Mouse (Mus musculus): Measurements from ENCODE around the gene Rcl1.
A peak's percentile ranks its signal among the peaks of the same experiment; 100 is the strongest.

Gene Rcl1

GRCm38 (mm10) chr19:29100874-29101542, at the start of gene Rcl1:
Rcl1 (plus strand) TSS chr19:29101375.
- peak; percentile 97 for DNase-seq

- no peak for DNase-seq
Measured at GRCm38 (mm10) chr19:29052786-29053185, 48.4 kb upstream of the Rcl1 start.

DNA sequence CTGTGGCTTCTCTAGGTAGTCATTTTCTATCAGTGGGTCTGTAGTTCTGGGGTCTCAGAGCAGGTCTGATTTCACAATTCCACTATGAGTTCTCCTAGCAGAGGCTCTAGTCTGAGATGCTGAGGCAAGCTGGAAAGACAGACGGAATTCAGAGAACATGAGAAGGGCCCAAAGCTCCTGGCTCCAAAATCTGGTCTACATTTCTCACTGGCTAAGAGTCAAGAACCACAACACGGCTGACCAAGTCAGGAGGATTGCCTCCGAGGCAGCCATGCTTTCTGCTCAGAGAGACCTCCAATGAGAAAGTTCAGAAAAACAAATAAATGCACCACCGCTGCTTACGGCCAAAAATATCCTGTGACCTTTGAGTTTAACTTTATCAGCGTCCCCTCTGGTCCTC, 46.6 kb upstream of the Rcl1 start:
- no peak for DNase-seq

DNA sequence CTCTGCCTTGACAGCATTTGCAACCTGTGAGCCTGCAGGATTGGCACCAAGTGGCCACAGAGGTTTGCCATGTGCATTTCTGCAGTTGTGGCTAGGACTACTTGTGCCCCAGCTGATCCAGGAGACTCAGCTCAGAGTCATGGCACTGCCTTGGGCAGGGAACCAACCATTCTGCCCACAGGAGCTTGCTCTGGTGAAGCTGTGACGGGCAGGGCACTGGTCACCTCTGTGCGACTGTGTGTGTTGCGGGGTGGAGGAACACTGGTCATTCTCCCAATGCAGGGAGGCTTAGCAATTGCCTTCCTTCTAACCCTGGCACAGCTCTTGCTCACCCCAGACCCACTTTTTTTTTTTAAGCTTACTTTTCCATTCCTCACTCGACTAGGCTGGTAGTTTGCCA, 45.7 kb upstream of the Rcl1 start:
- no peak for DNase-seq

DNA sequence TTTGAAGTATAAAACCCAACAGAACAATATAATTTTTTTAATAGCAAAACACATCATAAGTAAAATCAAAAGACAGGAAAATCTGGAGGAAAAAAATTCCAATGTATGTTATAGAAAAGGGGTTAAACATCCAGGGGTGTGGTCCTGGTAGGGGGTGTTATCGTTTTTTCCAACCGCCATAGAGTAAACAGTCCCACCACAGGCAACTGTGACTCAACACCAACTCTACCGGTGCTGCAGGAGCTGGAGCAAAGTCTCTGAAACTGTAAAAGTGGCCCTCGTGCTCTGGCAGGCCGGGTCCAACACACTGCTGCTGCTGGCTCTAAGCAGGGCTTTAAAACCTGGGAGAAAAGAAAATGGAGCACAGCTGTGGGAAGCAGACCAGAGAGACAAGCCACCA, 42.4 kb upstream of the Rcl1 start:
- no peak for DNase-seq

DNA sequence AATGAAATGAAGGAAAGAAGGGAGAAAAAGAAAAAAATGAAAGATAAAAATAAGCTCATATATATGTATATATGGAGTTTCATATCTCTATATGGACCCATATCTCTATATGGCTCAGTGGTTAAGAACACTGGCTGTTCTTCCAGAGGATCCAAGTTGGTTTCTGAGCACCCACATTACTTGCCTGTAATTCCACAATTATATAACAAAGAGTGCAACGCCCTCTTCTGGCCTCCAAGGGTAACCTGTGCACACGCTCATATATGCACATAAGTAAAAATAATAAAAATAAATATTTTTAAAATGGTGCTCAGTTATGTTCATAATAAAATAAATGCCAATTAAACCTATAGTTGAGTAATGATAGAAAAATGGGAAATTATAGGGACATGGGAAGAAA, 41.5 kb upstream of the Rcl1 start:
- no peak for DNase-seq

DNA sequence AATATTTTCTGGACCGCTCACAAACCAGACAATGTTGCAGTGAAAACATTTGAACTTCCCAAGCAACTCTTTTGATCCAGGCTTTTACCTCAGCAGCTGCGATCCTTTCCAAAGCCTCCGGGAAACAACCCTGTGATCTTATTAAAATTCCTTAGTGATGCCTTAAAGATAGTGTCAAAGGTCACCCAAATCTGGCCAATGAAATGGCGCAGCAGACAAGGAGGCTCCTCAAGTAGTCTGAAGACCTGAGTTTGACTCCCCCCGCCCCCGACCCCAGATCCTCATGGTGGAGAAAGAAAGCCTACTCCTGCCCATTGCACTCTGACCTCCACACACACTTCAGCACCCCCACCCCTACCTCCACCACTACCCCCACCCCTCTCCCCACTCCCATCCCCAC, 40.9 kb upstream of the Rcl1 start:
- no peak for DNase-seq

DNA sequence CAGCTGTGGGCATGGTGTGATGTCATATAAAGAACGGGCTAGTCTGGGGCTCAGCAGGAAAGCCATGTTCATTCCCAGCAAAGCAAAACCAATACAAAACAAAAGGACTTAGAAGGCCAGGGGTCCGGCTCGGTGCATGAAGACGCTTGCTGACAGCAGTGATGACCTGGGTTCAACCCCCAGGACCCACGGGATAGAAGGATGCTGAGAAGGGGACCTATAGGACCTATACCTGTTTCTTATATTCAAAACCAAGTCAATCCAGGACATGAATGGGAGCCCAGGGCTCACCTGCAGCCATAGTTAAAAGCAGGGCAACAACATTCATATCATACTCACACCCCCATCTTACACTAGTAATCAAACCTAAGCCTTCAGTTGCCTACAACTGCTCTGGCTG, 38.2 kb upstream of the Rcl1 start:
- DNase-seq = no peak

GRCm38 (mm10) chr19:29063577-29064363, 37.4 kb upstream of the Rcl1 start:
- DNase-seq = peak; percentile 89

DNA sequence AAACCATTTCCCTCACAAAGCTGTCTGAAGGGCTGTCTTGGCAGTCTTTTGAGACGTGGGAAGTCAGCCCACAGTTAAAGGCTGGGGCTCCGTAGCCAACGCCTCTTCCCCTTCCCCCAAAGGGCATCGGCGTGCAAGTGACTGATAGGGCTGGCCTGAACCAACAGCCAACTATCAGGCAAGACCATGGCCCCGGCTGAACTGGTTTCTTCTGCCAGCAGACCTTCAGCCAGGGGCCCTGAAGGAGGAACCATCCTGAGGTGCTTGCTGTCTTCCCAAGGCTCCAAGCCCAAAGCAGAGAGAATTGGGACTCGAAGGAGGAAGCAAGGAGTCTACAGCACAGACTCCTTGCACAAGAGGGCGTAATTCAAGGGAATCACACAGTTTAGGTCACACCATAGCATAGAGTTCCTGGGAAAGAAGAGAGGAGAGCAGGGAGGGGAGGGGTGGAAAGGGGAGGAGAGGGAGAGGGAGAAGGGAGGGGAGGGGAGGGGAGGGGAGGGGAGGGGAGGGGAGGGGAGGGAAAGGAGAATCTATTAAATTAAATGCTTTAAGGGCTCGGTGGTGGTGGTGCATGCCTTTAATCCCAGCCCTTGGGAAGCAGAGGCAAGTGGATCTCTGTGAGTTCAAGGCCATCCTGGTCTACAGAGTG, 36.6 kb upstream of the Rcl1 start:
- no peak for DNase-seq

GRCm38 (mm10) chr19:29066981-29067471, 34.1 kb upstream of the Rcl1 start:
- DNase-seq = peak; percentile 89

- DNase-seq = no peak
Measured at GRCm38 (mm10) chr19:29069195-29069594, 32.0 kb upstream of the Rcl1 start.

DNA sequence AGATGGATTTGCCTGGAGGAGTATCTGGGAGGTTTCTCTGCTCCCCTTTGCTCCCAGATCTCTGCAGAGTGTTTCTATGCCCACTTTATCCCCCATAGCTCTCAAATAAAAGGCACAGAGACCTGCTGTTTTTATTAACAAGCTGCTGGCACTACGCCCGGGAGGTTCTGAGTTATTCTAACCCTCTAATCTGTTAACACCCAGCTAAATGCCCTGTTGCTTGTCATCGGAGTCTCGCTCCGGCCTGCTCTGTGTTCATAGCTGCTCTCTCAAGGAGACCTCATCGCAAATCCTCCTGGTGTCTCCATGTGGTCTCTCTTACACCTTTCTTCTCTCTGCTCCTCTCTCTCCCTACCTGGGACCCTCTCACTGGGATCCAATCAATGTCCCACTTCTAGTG, 26.4 kb upstream of the Rcl1 start:
- DNase-seq = no peak

DNA sequence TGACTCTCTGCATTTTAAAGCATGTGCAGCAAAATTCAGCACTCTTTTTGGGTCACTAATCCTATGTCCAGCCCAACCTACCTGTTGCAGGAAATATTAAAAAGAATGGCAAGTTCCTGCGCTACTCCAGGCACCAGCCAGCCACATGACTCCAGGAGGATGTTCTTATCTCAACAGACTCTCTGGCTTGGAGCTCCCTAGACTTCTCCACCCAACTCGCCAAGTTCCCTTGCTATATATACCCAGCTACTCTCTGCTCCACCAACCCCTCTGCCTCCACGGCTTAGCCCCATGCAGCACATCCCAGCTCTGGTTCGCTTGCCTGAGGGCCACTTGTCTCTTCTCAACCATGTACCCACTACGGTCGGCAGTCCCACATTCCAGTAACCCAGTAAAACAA, 12.5 kb upstream of the Rcl1 start:
- no peak for DNase-seq

- no peak for DNase-seq
Measured at GRCm38 (mm10) chr19:29092194-29092593, 9.0 kb upstream of the Rcl1 start.

GRCm38 (mm10) chr19:29099106-29099505, 2.1 kb upstream of the Rcl1 start:
- DNase-seq = no peak

DNA sequence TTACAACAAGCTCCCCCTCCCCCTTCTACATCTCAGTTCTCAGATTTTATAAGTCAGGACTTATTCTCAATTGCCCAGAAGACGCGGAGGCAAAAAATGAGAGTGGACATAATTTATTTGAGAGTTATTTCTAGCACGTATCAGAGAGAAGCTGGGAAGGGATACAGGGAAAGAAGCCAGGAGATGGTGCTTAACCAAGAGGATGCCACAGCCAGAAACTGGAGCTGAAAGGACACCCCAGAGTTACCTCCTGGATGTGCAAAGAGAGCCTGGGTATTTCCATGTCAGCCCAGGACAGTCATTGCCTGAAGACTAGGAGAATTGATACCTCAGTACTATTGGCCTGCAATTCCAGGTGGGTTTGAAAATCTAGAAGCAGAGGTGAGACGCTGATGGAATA, 1.6 kb upstream of the Rcl1 start:
- DNase-seq = no peak

GRCm38 (mm10) chr19:29100261-29100660, 914 bp upstream of the Rcl1 start:
- DNase-seq = no peak

DNA sequence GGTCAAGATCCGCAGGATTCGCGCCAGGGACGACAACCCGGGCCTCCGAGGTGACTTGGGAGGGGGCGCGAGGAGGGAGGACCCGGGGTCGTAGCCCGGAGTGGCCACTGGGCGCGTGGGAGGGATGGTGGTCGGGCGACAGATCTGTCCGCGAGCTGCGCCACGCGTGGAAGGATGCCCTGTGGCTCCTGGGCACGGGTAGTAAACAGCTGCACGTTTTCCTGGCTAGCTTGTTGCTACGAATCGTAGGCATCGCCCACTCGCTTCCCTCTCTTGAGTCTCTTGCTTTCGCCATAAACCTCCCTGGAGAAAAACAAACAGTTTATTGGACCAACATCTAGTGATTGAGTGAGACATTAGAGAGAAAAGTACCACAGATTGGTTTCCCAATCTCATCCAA, 416 bp downstream of the Rcl1 start:
- DNase-seq = peak; percentile 45

- DNase-seq = no peak
Measured at GRCm38 (mm10) chr19:29102098-29102497, 923 bp downstream of the Rcl1 start.

DNA sequence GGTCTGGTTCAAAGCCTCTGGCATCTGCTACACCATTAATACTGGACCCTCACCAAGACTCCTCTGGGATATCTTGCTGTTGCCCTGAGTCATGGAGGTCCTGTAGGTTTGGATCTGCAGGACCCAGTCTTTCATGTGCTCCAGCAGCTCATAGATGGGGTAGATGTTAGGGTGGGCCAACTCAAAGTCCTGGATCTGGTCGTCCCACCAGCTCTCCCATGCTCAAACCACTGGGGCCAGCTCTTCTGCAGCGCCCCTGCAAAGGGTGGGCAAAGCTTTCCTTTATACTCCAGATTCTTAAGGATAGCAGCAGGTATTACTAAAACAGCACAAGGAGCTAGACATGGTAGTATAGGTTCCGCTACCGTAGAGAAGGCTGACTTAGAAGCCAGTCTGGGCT, 4.6 kb downstream of the Rcl1 start:
- no peak for DNase-seq

DNA sequence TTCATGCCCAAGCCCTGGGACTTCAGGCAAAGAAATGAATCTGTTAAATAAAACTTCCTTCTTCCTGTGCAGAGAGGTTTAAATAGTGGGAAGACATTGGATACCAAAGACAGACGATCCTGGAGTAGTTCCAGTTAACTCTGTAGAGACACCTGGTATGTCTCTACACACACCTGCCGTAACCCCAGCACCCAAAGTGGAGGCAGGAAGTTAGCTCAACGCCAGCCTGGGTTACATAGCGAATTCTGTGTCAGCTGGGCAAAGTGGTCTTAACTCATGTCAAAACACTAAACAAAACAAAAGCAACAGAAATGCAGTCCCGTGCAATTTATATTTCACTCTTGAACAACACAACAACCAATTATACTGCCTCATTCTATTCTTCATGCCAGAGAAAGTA, 5.1 kb downstream of the Rcl1 start:
- no peak for DNase-seq

DNA sequence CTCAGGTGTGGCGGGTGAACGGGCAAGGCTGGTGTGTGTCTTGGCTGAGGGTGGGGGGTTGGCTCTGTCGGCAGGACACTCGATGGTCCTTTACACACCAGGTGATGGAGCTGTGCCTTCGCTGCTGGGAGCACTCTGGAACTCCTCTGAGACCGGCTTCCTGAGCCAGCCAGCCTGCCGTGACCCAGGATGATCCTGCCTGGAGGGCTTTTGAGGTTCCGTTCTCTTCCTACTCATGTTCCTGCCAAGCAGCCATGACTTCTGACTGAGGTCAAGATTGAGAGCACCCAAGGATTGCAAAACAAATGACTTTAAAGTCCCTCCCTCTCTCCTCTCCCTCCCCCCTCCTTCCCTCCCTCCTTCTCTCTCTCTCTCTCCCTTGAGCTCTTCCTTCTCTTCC, 11.5 kb downstream of the Rcl1 start:
- DNase-seq = no peak

Data from layer of hippocampus, adult 9-11 months (tissue).